Mouse (Mus musculus): ENCODE results near the gene C2cd5. TPM values are rescaled to one million over a fixed set of nuclear protein-coding genes. Genes with fewer than 3 reads are reported as not detected.

Gene C2cd5
- total RNA-seq, 1 experiment from 2014 or later = 43.1 TPM

GRCm38 (mm10) chr6:143085898-143086297, 14.0 kb downstream of the C2cd5 start:
- no peak for ATAC-seq (replicated peaks in 1 of 2; ENCODE audit: insufficient read depth in 1 of 2, low FRiP score in 2 of 2, low TSS enrichment in 1 of 2, low read depth in 1 of 2, poor library complexity in 2 of 2, severe bottlenecking in 2 of 2)

- ATAC-seq (replicated peaks in 1 of 2; ENCODE audit: insufficient read depth in 1 of 2, low FRiP score in 2 of 2, low TSS enrichment in 1 of 2, low read depth in 1 of 2, poor library complexity in 2 of 2, severe bottlenecking in 2 of 2) = no peak
These were observed 15.5 kb downstream of the C2cd5 start for GRCm38 (mm10) chr6:143084314-143085025.

- ATAC-seq (replicated peaks in 1 of 2; ENCODE audit: insufficient read depth in 1 of 2, low FRiP score in 2 of 2, low TSS enrichment in 1 of 2, low read depth in 1 of 2, poor library complexity in 2 of 2, severe bottlenecking in 2 of 2) = no peak
These were observed 18.3 kb downstream of the C2cd5 start for GRCm38 (mm10) chr6:143081479-143082106.

- no peak for ATAC-seq (replicated peaks in 1 of 2; ENCODE audit: insufficient read depth in 1 of 2, low FRiP score in 2 of 2, low TSS enrichment in 1 of 2, low read depth in 1 of 2, poor library complexity in 2 of 2, severe bottlenecking in 2 of 2)
These were observed 19.2 kb downstream of the C2cd5 start for GRCm38 (mm10) chr6:143080774-143081173.

DNA sequence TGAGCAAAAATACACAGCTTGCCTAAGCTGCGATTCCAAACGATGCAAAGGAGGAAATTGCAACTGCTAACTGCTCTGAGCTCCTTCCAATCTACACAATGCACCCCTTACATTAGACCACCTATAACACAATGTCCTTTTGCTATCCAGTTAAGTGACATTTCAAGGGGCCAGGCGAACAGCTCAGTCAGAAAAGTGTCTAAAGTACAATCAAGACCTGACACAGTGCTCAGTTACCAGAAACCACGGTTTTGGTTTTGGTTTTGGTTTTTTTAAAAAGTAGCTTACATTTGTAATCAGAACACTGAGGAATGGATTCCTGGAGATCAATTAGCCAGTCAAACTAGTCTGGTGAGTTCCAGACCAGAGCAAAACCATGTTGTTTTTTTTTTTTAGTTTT, 20.8 kb downstream of the C2cd5 start:
- no peak for ATAC-seq (replicated peaks in 1 of 2; ENCODE audit: insufficient read depth in 1 of 2, low FRiP score in 2 of 2, low TSS enrichment in 1 of 2, low read depth in 1 of 2, poor library complexity in 2 of 2, severe bottlenecking in 2 of 2)

- no peak for ATAC-seq (replicated peaks in 1 of 2; ENCODE audit: insufficient read depth in 1 of 2, low FRiP score in 2 of 2, low TSS enrichment in 1 of 2, low read depth in 1 of 2, poor library complexity in 2 of 2, severe bottlenecking in 2 of 2)
These were observed 23.5 kb downstream of the C2cd5 start for GRCm38 (mm10) chr6:143076461-143076860.

GRCm38 (mm10) chr6:143073914-143074313, 26.0 kb downstream of the C2cd5 start:
- ATAC-seq (replicated peaks in 1 of 2; ENCODE audit: insufficient read depth in 1 of 2, low FRiP score in 2 of 2, low TSS enrichment in 1 of 2, low read depth in 1 of 2, poor library complexity in 2 of 2, severe bottlenecking in 2 of 2) = peak; percentile 49 to 68; a peak in 2 of 4 replicates

- peak in 1 of 2 experiments; percentile 10; a peak in 1 of 4 replicates for ATAC-seq (replicated peaks in 1 of 2; ENCODE audit: insufficient read depth in 1 of 2, low FRiP score in 2 of 2, low TSS enrichment in 1 of 2, low read depth in 1 of 2, poor library complexity in 2 of 2, severe bottlenecking in 2 of 2)
These were observed 26.5 kb downstream of the C2cd5 start for GRCm38 (mm10) chr6:143073476-143073875.

DNA sequence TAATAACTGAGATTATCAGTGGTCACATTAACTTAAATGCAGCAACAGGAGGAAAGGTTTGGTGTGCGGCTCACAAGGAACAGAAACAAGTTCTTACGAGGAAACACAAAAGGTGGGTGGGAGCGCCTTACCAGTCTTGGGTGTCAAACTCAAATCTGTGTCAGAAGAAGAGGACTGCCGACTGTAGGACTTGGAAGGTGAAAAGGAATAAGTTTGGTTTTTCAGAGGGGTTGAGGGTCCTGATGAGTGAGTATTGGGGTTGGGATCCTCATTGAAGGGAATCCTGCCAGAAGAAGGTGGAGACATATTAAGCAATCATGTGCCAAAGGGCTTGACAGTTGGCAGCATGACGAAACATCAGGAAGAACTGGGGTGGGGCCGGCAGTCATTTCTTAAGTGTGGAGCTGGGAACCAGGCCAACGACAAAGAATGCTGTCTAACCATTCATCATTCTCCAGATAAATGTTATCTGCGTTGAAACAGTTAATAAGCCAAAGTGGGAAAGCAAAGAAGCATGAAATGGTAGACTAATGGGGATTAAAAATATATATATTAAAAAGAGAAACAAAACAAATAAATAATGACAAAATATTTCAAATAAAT, 27.4 kb downstream of the C2cd5 start:
- ATAC-seq (replicated peaks in 1 of 2; ENCODE audit: insufficient read depth in 1 of 2, low FRiP score in 2 of 2, low TSS enrichment in 1 of 2, low read depth in 1 of 2, poor library complexity in 2 of 2, severe bottlenecking in 2 of 2) = peak in 1 of 2 experiments; percentile 37; a peak in 1 of 4 replicates

DNA sequence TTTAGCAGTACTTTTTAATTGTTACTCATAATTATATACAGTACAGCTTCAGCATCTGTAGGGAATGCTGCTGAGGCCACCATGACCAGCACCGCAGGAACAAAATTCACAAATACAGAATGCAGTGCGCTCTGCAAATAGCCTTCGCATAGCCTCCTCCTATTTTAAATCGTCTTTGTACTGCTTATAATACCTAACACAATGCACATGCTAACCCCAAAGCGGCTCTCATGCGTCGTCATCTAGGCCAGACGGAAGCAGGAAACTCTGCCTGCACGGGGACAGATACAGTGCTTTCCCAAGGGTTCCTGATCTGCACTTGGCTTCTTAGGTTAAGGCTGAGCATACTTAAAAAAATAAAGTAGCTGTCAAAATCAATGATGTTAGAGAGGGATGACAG, 29.2 kb downstream of the C2cd5 start:
- 0 out of 4 replicates have a peak, but pooled peaks of 1 of the 2 experiments have one; percentile 27 for ATAC-seq (replicated peaks in 1 of 2; ENCODE audit: insufficient read depth in 1 of 2, low FRiP score in 2 of 2, low TSS enrichment in 1 of 2, low read depth in 1 of 2, poor library complexity in 2 of 2, severe bottlenecking in 2 of 2)

DNA sequence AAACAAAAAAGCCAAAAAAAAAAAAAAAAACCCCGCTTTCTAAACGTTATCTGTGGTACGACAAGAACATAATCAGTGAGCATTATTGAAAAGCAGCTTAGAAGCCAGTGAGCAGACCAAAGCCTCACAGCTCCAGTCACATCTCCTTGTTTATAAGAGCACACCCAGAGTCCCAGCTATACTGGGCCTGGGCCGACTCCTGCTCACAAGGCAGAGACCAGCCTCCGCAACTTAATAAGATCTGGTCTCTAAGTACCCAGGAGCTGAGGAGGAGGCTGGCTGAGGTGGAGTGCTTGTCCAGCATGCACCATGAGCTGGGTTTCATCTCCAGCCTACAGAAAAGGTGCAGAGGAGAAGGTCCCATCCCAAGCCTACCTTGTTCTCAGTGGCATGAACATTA, 29.9 kb downstream of the C2cd5 start:
- ATAC-seq (replicated peaks in 1 of 2; ENCODE audit: insufficient read depth in 1 of 2, low FRiP score in 2 of 2, low TSS enrichment in 1 of 2, low read depth in 1 of 2, poor library complexity in 2 of 2, severe bottlenecking in 2 of 2) = no peak

GRCm38 (mm10) chr6:143069606-143070005, 30.3 kb downstream of the C2cd5 start:
- no peak for ATAC-seq (replicated peaks in 1 of 2; ENCODE audit: insufficient read depth in 1 of 2, low FRiP score in 2 of 2, low TSS enrichment in 1 of 2, low read depth in 1 of 2, poor library complexity in 2 of 2, severe bottlenecking in 2 of 2)

GRCm38 (mm10) chr6:143068181-143068915, 31.6 kb downstream of the C2cd5 start:
- ATAC-seq (replicated peaks in 1 of 2; ENCODE audit: insufficient read depth in 1 of 2, low FRiP score in 2 of 2, low TSS enrichment in 1 of 2, low read depth in 1 of 2, poor library complexity in 2 of 2, severe bottlenecking in 2 of 2) = peak; percentile 13 to 56; a peak in 1 of 4 replicates

DNA sequence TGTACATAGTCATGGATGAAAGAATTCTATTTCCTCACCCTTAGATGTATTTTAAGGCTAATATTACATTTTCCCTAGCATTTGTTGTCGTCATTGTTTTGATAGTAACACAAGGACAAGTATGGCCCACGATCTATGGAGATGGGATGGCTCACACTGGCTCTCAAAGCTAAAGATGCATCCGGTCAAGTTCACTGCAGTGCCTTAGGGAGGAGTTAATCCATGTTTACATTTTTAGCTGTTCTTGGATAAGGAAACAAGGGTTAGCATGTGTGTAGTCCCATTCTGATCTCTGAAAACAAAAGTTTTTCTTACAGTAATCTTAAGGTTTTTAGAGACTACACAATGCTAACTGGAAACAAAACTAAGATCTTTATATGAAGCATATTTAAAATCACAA, 32.3 kb downstream of the C2cd5 start:
- no peak for ATAC-seq (replicated peaks in 1 of 2; ENCODE audit: insufficient read depth in 1 of 2, low FRiP score in 2 of 2, low TSS enrichment in 1 of 2, low read depth in 1 of 2, poor library complexity in 2 of 2, severe bottlenecking in 2 of 2)

DNA sequence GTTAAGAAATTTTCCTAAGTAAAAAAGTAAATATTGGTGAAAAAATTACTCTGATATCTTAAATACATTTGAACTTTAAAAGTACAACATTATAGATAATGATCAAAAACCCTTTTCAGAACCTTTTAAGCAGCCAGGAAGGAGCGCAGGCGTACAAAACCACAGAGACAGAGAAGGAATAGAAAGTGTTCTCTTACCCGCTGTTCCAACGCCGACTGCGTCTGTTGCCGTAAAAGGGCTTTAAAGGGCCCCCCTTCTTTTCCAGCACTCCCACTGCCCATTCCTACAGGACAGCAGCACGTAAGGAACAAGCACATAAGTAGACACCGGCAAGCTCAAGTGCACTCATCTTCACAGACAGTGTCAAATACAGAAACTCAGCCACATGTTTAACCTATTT, 33.1 kb downstream of the C2cd5 start:
- no peak for ATAC-seq (replicated peaks in 1 of 2; ENCODE audit: insufficient read depth in 1 of 2, low FRiP score in 2 of 2, low TSS enrichment in 1 of 2, low read depth in 1 of 2, poor library complexity in 2 of 2, severe bottlenecking in 2 of 2)

GRCm38 (mm10) chr6:143064047-143064446, 35.9 kb downstream of the C2cd5 start:
- peak; percentile 35 to 51; a peak in 1 of 4 replicates for ATAC-seq (replicated peaks in 1 of 2; ENCODE audit: insufficient read depth in 1 of 2, low FRiP score in 2 of 2, low TSS enrichment in 1 of 2, low read depth in 1 of 2, poor library complexity in 2 of 2, severe bottlenecking in 2 of 2)

GRCm38 (mm10) chr6:143057601-143058000, 42.3 kb downstream of the C2cd5 start:
- ATAC-seq (replicated peaks in 1 of 2; ENCODE audit: insufficient read depth in 1 of 2, low FRiP score in 2 of 2, low TSS enrichment in 1 of 2, low read depth in 1 of 2, poor library complexity in 2 of 2, severe bottlenecking in 2 of 2) = peak in 1 of 2 experiments; percentile 51; a peak in 3 of 4 replicates

DNA sequence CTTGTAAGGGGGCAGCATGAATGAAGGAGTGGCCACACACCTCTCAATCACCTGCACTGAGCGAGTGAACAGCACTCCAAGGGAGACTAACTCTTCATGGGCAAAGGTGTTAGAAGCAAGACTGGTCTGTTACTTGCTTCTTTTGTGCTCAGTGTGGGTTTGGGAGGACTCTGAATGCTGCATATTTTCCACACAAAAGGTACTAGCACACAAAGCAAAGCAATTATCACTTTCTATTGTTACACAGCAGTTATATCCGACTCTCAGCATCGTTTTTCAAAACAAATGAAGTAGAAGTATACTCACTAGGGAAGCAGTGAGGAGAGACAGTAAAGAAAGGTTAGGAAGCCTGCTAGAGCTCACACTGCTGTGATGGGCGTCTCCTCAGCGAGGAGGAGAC, 48.4 kb downstream of the C2cd5 start:
- no peak for ATAC-seq (replicated peaks in 1 of 2; ENCODE audit: insufficient read depth in 1 of 2, low FRiP score in 2 of 2, low TSS enrichment in 1 of 2, low read depth in 1 of 2, poor library complexity in 2 of 2, severe bottlenecking in 2 of 2)

All from hematopoietic stem cell, adult 5-6 weeks (primary cell).